Mouse (Mus musculus): Measurements from ENCODE around the gene Akap3. TPM values are rescaled to one million over a fixed set of nuclear protein-coding genes. Genes with fewer than 3 reads are reported as not detected.

The Akap3 gene
- polyA plus RNA-seq, 1 experiment from 2014 or later, result not detected

- ATAC-seq (replicated peaks; ENCODE audit: insufficient number of reproducible peaks, low FRiP score, low TSS enrichment), result peak; percentile 81
- Histone ChIP-seq H3K27me3 (ENCODE audit: control insufficient read depth, insufficient read depth, low read length) (no peaks in the 10 kb centered on the region), H3K4me3 (ENCODE audit: low read depth, low read length) (peak within 1 kb of the TSS; percentile 84), H3K36me3 (ENCODE audit: control insufficient read depth, insufficient read depth, low read length) (no peaks in the 10 kb centered on the region), H3K9ac (ENCODE audit: low read depth, low read length) (peak within 1 kb of the TSS; percentile 92), H3K4me1 (ENCODE audit: control insufficient read depth, insufficient read depth, low read length) (peaks cover 9% of the 10 kb centered on the region), H3K9me3 (replicated peaks; ENCODE audit: control insufficient read depth, low read length) (no peaks in the 10 kb centered on the region), H3K4me2 (peak within 1 kb of the TSS; percentile 87), H3K27ac (ENCODE audit: low read depth, low read length) (peak within 1 kb of the TSS; percentile 64; the same call in 1 of the 2 replicates)
- 6% methylated on average over 46 of the region's 46 CpGs for WGBS (ENCODE audit: insufficient replicate concordance)
Measured at GRCm38 (mm10) chr6:126848712-126849704, 3.9 kb upstream of the Akap3 start, which contains the start of gene Ndufa9. Gene Ndufa9, minus strand, starts transcription at chr6:126849136.

GRCm38 (mm10) chr6:126877118-126877517 lies 24.2 kb downstream of the Akap3 start:
- 70% methylated on average over 8 of the region's 8 CpGs for WGBS (ENCODE audit: insufficient replicate concordance)
- no peak overlapping the region for H3K4me3 ChIP-seq (ENCODE audit: low read depth, low read length)
- no peaks in the 10 kb centered on the region for H3K9me3 ChIP-seq (replicated peaks; ENCODE audit: control insufficient read depth, low read length)
- H3K27me3 ChIP-seq (ENCODE audit: control insufficient read depth, insufficient read depth, low read length), result no peaks in the 10 kb centered on the region; the same call in 1 of the 2 replicates
- H3K27ac ChIP-seq (ENCODE audit: low read depth, low read length), result no peak overlapping the region
- H3K4me1 ChIP-seq (ENCODE audit: control insufficient read depth, insufficient read depth, low read length), result no peaks in the 10 kb centered on the region
- H3K9ac ChIP-seq (ENCODE audit: low read depth, low read length), result no peak overlapping the region
- H3K36me3 ChIP-seq (ENCODE audit: control insufficient read depth, insufficient read depth, low read length), result no peaks in the 10 kb centered on the region
- ATAC-seq (replicated peaks; ENCODE audit: insufficient number of reproducible peaks, low FRiP score, low TSS enrichment), result no peak
- no peak overlapping the region for H3K4me2 ChIP-seq

DNA sequence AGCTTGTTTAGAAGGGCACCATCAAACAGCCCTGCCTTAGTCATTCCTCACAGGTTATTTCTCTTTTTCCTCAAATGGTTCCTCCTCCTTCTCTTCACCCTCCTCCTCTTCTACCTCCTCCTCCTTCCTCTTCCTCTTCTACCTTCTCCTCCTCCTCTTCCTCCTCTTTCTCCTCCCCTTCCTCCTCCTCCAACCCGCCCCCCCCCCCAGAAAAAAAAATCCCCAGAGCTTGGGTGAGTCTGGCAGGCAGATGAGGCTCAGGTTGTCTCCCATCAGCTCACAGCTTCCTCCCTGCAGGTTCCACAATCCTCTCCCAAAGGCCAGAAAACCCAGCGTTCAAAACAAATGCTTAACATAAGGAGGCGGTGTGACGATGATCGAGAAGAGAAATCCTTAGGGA lies 54.5 kb downstream of the Akap3 start:
- no peak overlapping the region for H3K4me3 ChIP-seq (ENCODE audit: low read depth, low read length)
- H3K4me1 ChIP-seq (ENCODE audit: control insufficient read depth, insufficient read depth, low read length), result no peaks in the 10 kb centered on the region
- H3K27ac ChIP-seq (ENCODE audit: low read depth, low read length), result no peak overlapping the region
- H3K9me3 ChIP-seq (replicated peaks; ENCODE audit: control insufficient read depth, low read length), result no peaks in the 10 kb centered on the region
- no peak for ATAC-seq (replicated peaks; ENCODE audit: insufficient number of reproducible peaks, low FRiP score, low TSS enrichment)
- no peak overlapping the region for H3K4me2 ChIP-seq
- 67% methylated on average over 4 of the region's 5 CpGs for WGBS (ENCODE audit: insufficient replicate concordance)
- no peak overlapping the region for H3K9ac ChIP-seq (ENCODE audit: low read depth, low read length)
- no peaks in the 10 kb centered on the region for H3K36me3 ChIP-seq (ENCODE audit: control insufficient read depth, insufficient read depth, low read length)
- H3K27me3 ChIP-seq (ENCODE audit: control insufficient read depth, insufficient read depth, low read length), result no peaks in the 10 kb centered on the region

DNA sequence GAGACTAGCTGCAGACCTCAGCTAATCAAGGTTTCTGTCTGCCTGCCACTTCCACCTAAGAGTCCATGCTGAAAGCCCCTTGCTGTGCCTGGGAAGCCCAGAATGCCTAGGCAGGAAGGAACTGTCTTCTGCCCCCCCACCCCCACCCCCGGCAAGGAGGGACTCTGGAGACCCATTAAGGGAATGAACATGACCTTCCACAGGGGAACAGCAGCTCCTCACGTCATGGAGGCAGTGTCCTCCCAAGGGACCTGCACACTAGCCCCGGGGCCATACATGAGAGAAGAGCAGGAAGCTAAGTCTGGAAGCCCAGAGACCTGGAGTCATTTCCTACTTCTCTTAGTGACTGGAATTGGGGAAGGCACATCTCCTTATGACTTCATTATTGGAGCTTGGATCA lies 55.0 kb downstream of the Akap3 start:
- Histone ChIP-seq H3K27ac (ENCODE audit: low read depth, low read length) (no peak overlapping the region), H3K36me3 (ENCODE audit: control insufficient read depth, insufficient read depth, low read length) (no peaks in the 10 kb centered on the region), H3K27me3 (ENCODE audit: control insufficient read depth, insufficient read depth, low read length) (no peaks in the 10 kb centered on the region), H3K9ac (ENCODE audit: low read depth, low read length) (no peak overlapping the region), H3K4me1 (ENCODE audit: control insufficient read depth, insufficient read depth, low read length) (no peaks in the 10 kb centered on the region), H3K4me2 (no peak overlapping the region), H3K9me3 (replicated peaks; ENCODE audit: control insufficient read depth, low read length) (no peaks in the 10 kb centered on the region), H3K4me3 (ENCODE audit: low read depth, low read length) (no peak overlapping the region)
- no peak for ATAC-seq (replicated peaks; ENCODE audit: insufficient number of reproducible peaks, low FRiP score, low TSS enrichment)
- 57% methylated on average over 3 of the region's 3 CpGs for WGBS (ENCODE audit: insufficient replicate concordance)

DNA sequence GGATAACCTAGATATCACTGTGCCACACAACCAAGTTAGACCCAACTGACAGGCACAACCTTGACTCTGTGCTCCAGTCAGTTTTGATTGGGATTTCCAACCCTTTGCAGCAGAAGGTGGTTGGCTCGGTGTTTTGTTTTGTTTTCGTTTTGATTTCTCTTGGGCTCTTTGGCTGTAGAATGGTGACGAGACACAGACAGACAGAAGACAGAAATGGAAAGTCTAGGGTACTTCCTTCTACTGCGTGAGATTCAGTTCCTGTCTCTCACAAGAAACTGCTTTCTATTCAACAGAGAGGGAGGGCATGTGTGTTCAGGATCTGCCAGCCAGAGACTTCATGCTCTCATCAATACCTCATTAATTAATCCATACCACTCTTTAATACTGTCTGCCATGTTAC lies 57.8 kb downstream of the Akap3 start:
- Histone ChIP-seq H3K9me3 (replicated peaks; ENCODE audit: control insufficient read depth, low read length) (no peaks in the 10 kb centered on the region), H3K4me3 (ENCODE audit: low read depth, low read length) (no peak overlapping the region), H3K27ac (ENCODE audit: low read depth, low read length) (no peak overlapping the region), H3K4me1 (ENCODE audit: control insufficient read depth, insufficient read depth, low read length) (no peaks in the 10 kb centered on the region), H3K9ac (ENCODE audit: low read depth, low read length) (no peak overlapping the region), H3K27me3 (ENCODE audit: control insufficient read depth, insufficient read depth, low read length) (no peaks in the 10 kb centered on the region), H3K4me2 (no peak overlapping the region), H3K36me3 (ENCODE audit: control insufficient read depth, insufficient read depth, low read length) (no peaks in the 10 kb centered on the region)
- no peak for ATAC-seq (replicated peaks; ENCODE audit: insufficient number of reproducible peaks, low FRiP score, low TSS enrichment)
- WGBS (ENCODE audit: insufficient replicate concordance), result 54% methylated on average over 4 of the region's 4 CpGs

DNA sequence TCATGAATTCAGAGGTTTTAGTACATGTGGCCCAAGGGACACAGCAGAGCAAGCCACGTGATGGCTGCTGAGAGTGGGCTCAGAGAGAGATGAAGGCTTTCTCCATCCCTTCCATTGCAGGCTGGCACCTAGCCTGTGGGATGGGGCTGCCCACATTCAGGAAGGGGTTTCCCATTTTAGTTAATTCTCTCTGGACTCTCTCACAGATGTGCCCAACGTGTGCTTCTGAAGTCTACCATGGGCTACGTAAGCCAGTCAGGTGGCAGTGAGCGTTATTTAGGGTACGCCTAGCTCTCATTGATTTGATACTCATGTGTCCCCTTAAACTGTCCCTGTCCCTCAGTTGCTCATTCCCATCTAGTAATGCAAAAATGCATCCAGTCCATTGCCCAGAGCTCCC lies 62.0 kb downstream of the Akap3 start:
- WGBS (ENCODE audit: insufficient replicate concordance), result 73% methylated on average over 5 of the region's 5 CpGs
- no peak overlapping the region for H3K4me2 ChIP-seq
- no peaks in the 10 kb centered on the region for H3K27me3 ChIP-seq (ENCODE audit: control insufficient read depth, insufficient read depth, low read length)
- no peak overlapping the region for H3K9ac ChIP-seq (ENCODE audit: low read depth, low read length)
- ATAC-seq (replicated peaks; ENCODE audit: insufficient number of reproducible peaks, low FRiP score, low TSS enrichment), result no peak
- H3K4me3 ChIP-seq (ENCODE audit: low read depth, low read length), result no peak overlapping the region
- H3K4me1 ChIP-seq (ENCODE audit: control insufficient read depth, insufficient read depth, low read length), result no peaks in the 10 kb centered on the region
- no peak overlapping the region for H3K27ac ChIP-seq (ENCODE audit: low read depth, low read length)
- H3K36me3 ChIP-seq (ENCODE audit: control insufficient read depth, insufficient read depth, low read length), result no peaks in the 10 kb centered on the region
- H3K9me3 ChIP-seq (replicated peaks; ENCODE audit: control insufficient read depth, low read length), result no peaks in the 10 kb centered on the region

- Histone ChIP-seq H3K4me1 (ENCODE audit: control insufficient read depth, insufficient read depth, low read length) (no peaks in the 10 kb centered on the region), H3K9ac (ENCODE audit: low read depth, low read length) (peak within 1 kb of the TSS; percentile 68), H3K36me3 (ENCODE audit: control insufficient read depth, insufficient read depth, low read length) (peaks cover 13% of the 10 kb centered on the region), H3K27me3 (ENCODE audit: control insufficient read depth, insufficient read depth, low read length) (no peaks in the 10 kb centered on the region), H3K27ac (ENCODE audit: low read depth, low read length) (no peak within 1 kb of the TSS), H3K4me3 (ENCODE audit: low read depth, low read length) (peak within 1 kb of the TSS; percentile 32), H3K9me3 (replicated peaks; ENCODE audit: control insufficient read depth, low read length) (no peaks in the 10 kb centered on the region), H3K4me2 (peak within 1 kb of the TSS; percentile 59)
- 9% methylated on average over 21 of the region's 21 CpGs for WGBS (ENCODE audit: insufficient replicate concordance)
- ATAC-seq (replicated peaks; ENCODE audit: insufficient number of reproducible peaks, low FRiP score, low TSS enrichment), result no peak
Measured at GRCm38 (mm10) chr6:126921111-126921881, 68.4 kb downstream of the Akap3 start, which contains the start of gene Dyrk4. Gene Dyrk4, minus strand, starts transcription at chr6:126921839.

All from heart, embryonic 11.5 days (tissue).